Mouse (Mus musculus) adrenal gland, adult 8-10 months (tissue): ENCODE data around the gene Ccdc187. TPM values are rescaled to one million over a fixed set of nuclear protein-coding genes. Genes with fewer than 3 reads are reported as not detected.

Experiments
- DNase-seq: peaks from one replicate; pipeline ENCODE4 v3.0.0; 2022
- total RNA-seq, 4 experiments: library from RNA; stranded (reverse); gene quantifications; 2 replicates each; pipeline ENCODE4 v1.2.4; 2022

Ccdc187 gene
- total RNA-seq, 4 experiments from 2014 or later, result 0.32 to 4.1 (median 2.2) TPM

- DNase-seq, result peak; percentile 45
Measured at GRCm38 (mm10) chr2:26315925-26316311, 21.6 kb upstream of the Ccdc187 start.

- DNase-seq, result peak; percentile 66
Measured at GRCm38 (mm10) chr2:26315072-26315924, 20.9 kb upstream of the Ccdc187 start, which contains the start of gene Gpsm1. Gene Gpsm1 (plus strand): TSS chr2:26315515.

GRCm38 (mm10) chr2:26314281-26315071 is 20.1 kb upstream of the Ccdc187 start:
- no peak for DNase-seq

- DNase-seq, result no peak
Measured at GRCm38 (mm10) chr2:26313394-26313793, 19.0 kb upstream of the Ccdc187 start.

GRCm38 (mm10) chr2:26312812-26313211 is 18.5 kb upstream of the Ccdc187 start:
- DNase-seq, result no peak

GRCm38 (mm10) chr2:26311936-26312335 is 17.6 kb upstream of the Ccdc187 start:
- no peak for DNase-seq

- DNase-seq, result no peak
Measured at GRCm38 (mm10) chr2:26309739-26310138, 15.4 kb upstream of the Ccdc187 start.

GRCm38 (mm10) chr2:26306702-26307101 is 12.3 kb upstream of the Ccdc187 start:
- DNase-seq, result no peak

- DNase-seq, result no peak
Measured at GRCm38 (mm10) chr2:26305555-26305954, 11.2 kb upstream of the Ccdc187 start.

- no peak for DNase-seq
Measured at GRCm38 (mm10) chr2:26304711-26305110, 10.4 kb upstream of the Ccdc187 start.

- DNase-seq, result no peak
Measured at GRCm38 (mm10) chr2:26302005-26302503, 7.7 kb upstream of the Ccdc187 start.

- peak; percentile 76 for DNase-seq
Measured at GRCm38 (mm10) chr2:26300808-26301174, 6.4 kb upstream of the Ccdc187 start.

- peak; percentile 66 for DNase-seq
Measured at GRCm38 (mm10) chr2:26300161-26300807, 5.9 kb upstream of the Ccdc187 start.

GRCm38 (mm10) chr2:26299336-26299735 is 5.0 kb upstream of the Ccdc187 start:
- DNase-seq, result no peak

GRCm38 (mm10) chr2:26298856-26299230 is 4.5 kb upstream of the Ccdc187 start:
- DNase-seq, result no peak

GRCm38 (mm10) chr2:26298208-26298855 is 4.0 kb upstream of the Ccdc187 start:
- DNase-seq, result no peak

GRCm38 (mm10) chr2:26296606-26297195 is 2.3 kb upstream of the Ccdc187 start:
- no peak for DNase-seq

GRCm38 (mm10) chr2:26290133-26290532 is 4.2 kb downstream of the Ccdc187 start:
- no peak for DNase-seq

- no peak for DNase-seq
Measured at GRCm38 (mm10) chr2:26286391-26286790, 8.0 kb downstream of the Ccdc187 start.

- no peak for DNase-seq
Measured at GRCm38 (mm10) chr2:26285804-26286203, 8.6 kb downstream of the Ccdc187 start.

- no peak for DNase-seq
Measured at GRCm38 (mm10) chr2:26280594-26280993, 13.8 kb downstream of the Ccdc187 start.

- no peak for DNase-seq
Measured at GRCm38 (mm10) chr2:26279712-26280111, 14.6 kb downstream of the Ccdc187 start.
